Mouse (Mus musculus) heart, embryonic 12.5 days (tissue): ENCODE results near the gene Mrc2. TPM values are rescaled to one million over a fixed set of nuclear protein-coding genes. Genes with fewer than 3 reads are reported as not detected.

Experiments used
- ATAC-seq: fragments of 200-750 bp; cut with Nextera tagmentation; 2 replicates; pipeline ENCODE4 v1.8.0; 2017; ENCODE audit warnings: moderate TSS enrichment, moderate library complexity; ENCODE audit not compliant: insufficient number of reproducible peaks, low FRiP score
- H3K27ac ChIP-seq: fragments of 300-500 bp; sonication (generic); 2 replicates; pipeline ENCODE4 v1.5.1; 2016; ENCODE audit warnings: mild to moderate bottlenecking, moderate library complexity; ENCODE audit not compliant: poor library complexity, severe bottlenecking
- H3K27me3 ChIP-seq: fragments of 300-500 bp; sonication (generic); replicated peaks from 2 replicates; pipeline ENCODE4 v1.6.1; 2016; ENCODE audit warnings: mild to moderate bottlenecking, moderate library complexity
- H3K36me3 ChIP-seq: fragments of 300-500 bp; sonication (generic); 2 replicates; pipeline ENCODE4 v1.6.1; 2016; ENCODE audit warnings: mild to moderate bottlenecking, moderate library complexity
- H3K4me1 ChIP-seq: fragments of 300-500 bp; sonication (generic); replicated peaks from 2 replicates; pipeline ENCODE4 v1.6.1; 2016; ENCODE audit warnings: mild to moderate bottlenecking
- H3K4me2 ChIP-seq: fragments of 300-500 bp; sonication (generic); 2 replicates; pipeline ENCODE4 v1.6.1; 2016; ENCODE audit warnings: mild to moderate bottlenecking, moderate library complexity
- H3K4me3 ChIP-seq: fragments of 300-500 bp; sonication (generic); 2 replicates; pipeline ENCODE4 v1.5.1; 2016; ENCODE audit warnings: mild to moderate bottlenecking
- H3K9ac ChIP-seq: fragments of 300-500 bp; sonication (generic); 2 replicates; pipeline ENCODE4 v1.6.1; 2016; ENCODE audit warnings: mild to moderate bottlenecking, moderate library complexity
- H3K9me3 ChIP-seq: fragments of 300-500 bp; sonication (generic); replicated peaks from 2 replicates; pipeline ENCODE4 v1.6.1; 2016; ENCODE audit warnings: mild to moderate bottlenecking, moderate library complexity
- WGBS: fragments of 180-500 bp; shearing (Covaris S2); methylation state at CpG from one replicate; pipeline ENCODE4 v1.1.7; 2016; 5-methylcytosine and 5-hydroxymethylcytosine counted together
- polyA plus RNA-seq: library from polyadenylated mRNA; unstranded; fragments of >200 nt; fragmentation: Nextera tagmentation; extraction: Ambion mirVana; gene quantifications from 2 replicates; pipeline ENCODE4 v1.2.1, GENCODE M21; 2016

The Mrc2 gene
- polyA plus RNA-seq, 1 experiment from 2014 or later = 16.3 TPM

GRCm38 (mm10) chr11:105281291-105281690 lies 11.2 kb upstream of the Mrc2 start:
- Histone ChIP-seq H3K36me3 (peaks cover 63% of the 10 kb centered on the region), H3K4me1 (peaks cover 41% of the 10 kb centered on the region), H3K27me3 (no peaks in the 10 kb centered on the region), H3K4me2 (no peak overlapping the region), H3K27ac (no peak overlapping the region; the same call in none of the 2 replicates), H3K9ac (no peak overlapping the region), H3K9me3 (no peaks in the 10 kb centered on the region), H3K4me3 (no peak overlapping the region)
- WGBS = 86% methylated on average over 7 of the region's 7 CpGs
- no peak for ATAC-seq

DNA sequence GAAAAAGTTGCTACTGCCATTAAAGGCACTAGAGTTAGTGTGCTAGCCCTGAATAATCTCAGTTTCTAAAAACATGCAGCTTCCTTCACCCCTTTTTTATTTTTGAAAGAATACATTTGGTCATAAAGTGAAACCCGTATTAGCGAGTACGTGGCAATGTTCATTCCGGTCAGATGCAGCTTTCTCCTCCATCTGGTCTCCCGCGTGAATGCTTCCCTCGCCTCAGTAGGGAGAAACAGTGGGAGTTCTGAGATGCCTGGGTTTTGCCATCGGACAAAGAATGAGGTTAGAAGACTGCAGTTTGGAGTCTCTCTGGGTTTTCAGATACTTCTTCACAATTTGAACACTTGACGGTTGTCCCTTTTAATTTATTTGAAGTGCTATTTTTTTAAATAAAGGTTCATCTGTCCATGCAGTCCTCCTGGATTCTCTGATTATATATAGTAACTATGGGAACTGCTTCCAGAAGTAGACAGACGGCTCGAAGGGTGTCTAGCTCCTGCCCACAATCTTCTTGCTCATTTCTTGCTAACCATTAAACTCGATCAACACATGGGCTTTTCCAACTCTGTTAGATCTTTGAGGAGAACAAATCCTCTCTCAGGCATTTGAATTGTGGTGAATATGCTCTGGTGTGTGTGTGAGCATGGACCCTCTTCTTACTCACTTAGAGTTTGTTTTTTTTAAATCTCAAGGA lies 10.5 kb upstream of the Mrc2 start:
- Histone ChIP-seq H3K9ac (no peak overlapping the region), H3K4me1 (peaks cover 42% of the 10 kb centered on the region), H3K36me3 (peaks cover 58% of the 10 kb centered on the region), H3K4me2 (no peak overlapping the region), H3K9me3 (no peaks in the 10 kb centered on the region), H3K4me3 (no peak overlapping the region), H3K27ac (peak overlapping the region; percentile 73), H3K27me3 (no peaks in the 10 kb centered on the region)
- 76% methylated on average over 12 of the region's 12 CpGs for WGBS
- ATAC-seq = no peak

GRCm38 (mm10) chr11:105282460-105282859 lies 10.0 kb upstream of the Mrc2 start:
- peak; percentile 66; the same call in 1 of the 2 replicates for ATAC-seq
- Histone ChIP-seq H3K36me3 (peaks cover 57% of the 10 kb centered on the region), H3K4me3 (no peak overlapping the region), H3K27ac (peak overlapping the region; percentile 73), H3K27me3 (no peaks in the 10 kb centered on the region), H3K4me1 (peaks cover 42% of the 10 kb centered on the region), H3K4me2 (no peak overlapping the region), H3K9me3 (no peaks in the 10 kb centered on the region), H3K9ac (0 out of 2 replicates have a peak overlapping the region, but pooled peaks have one; percentile 18)
- WGBS = 40% methylated on average over 2 of the region's 2 CpGs

GRCm38 (mm10) chr11:105283016-105283415 lies 9.4 kb upstream of the Mrc2 start:
- WGBS = 88% methylated on average over 9 of the region's 9 CpGs
- Histone ChIP-seq H3K4me3 (no peak overlapping the region), H3K9ac (0 out of 2 replicates have a peak overlapping the region, but pooled peaks have one; percentile 18), H3K36me3 (peaks cover 56% of the 10 kb centered on the region), H3K27ac (peak overlapping the region; percentile 73), H3K4me2 (no peak overlapping the region), H3K27me3 (no peaks in the 10 kb centered on the region), H3K4me1 (peaks cover 42% of the 10 kb centered on the region), H3K9me3 (no peaks in the 10 kb centered on the region)
- no peak for ATAC-seq

DNA sequence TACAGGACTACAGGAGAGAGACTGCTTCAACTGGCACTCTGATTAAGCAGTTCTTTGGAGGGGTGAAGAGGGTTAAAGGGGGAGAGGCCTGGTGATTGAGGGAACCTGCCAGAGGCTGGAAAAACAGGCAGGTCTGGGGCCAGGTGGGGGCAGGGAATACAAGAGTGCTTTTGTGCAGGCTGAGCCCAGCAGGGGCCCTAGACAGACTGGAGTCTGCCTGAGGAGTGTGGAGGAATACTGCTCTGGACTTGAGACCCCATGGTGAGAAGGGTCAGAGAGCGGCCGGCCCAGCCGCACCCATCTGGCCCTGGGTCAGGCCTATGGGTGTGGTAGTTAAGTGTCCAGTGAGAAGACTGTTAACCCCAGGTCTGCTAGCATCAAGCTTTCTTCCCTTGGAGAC lies 6.7 kb upstream of the Mrc2 start:
- H3K9me3 ChIP-seq = no peaks in the 10 kb centered on the region
- H3K36me3 ChIP-seq = peaks cover 46% of the 10 kb centered on the region
- no peaks in the 10 kb centered on the region for H3K27me3 ChIP-seq
- peak overlapping the region; percentile 56 for H3K27ac ChIP-seq
- peak; percentile 40; the same call in 1 of the 2 replicates for ATAC-seq
- H3K4me1 ChIP-seq = peaks cover 49% of the 10 kb centered on the region
- no peak overlapping the region for H3K4me2 ChIP-seq
- no peak overlapping the region for H3K9ac ChIP-seq
- WGBS = 49% methylated on average over 3 of the region's 3 CpGs
- H3K4me3 ChIP-seq = no peak overlapping the region

DNA sequence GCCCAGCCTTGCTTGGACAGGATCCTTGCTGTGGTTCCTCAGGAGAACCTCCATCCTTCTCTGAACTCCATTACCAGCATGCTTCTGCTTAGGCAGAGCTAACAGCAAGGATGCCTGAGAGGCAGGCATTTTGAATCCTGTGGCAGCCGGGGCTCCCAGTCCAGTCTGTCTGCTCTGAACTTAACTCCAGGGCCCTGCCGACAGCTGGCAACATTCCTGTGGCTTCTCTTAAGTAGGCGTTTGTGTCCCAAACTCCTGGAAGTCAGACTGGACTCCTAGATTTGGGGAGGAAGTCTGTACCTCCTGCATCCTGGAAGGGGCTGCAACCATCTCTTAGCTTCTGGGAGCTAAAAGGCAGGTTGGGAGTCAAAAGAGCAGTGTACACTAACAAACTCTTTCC lies 3.0 kb upstream of the Mrc2 start:
- Histone ChIP-seq H3K4me2 (no peak overlapping the region), H3K27me3 (no peaks in the 10 kb centered on the region), H3K9me3 (no peaks in the 10 kb centered on the region), H3K36me3 (peaks cover 16% of the 10 kb centered on the region), H3K9ac (no peak overlapping the region), H3K4me1 (peaks cover 57% of the 10 kb centered on the region), H3K4me3 (no peak overlapping the region), H3K27ac (no peak overlapping the region)
- ATAC-seq = no peak
- 35% methylated on average over 3 of the region's 3 CpGs for WGBS

- Histone ChIP-seq H3K9ac (peak overlapping the region; percentile 77), H3K4me1 (peaks cover 46% of the 10 kb centered on the region), H3K4me3 (peak overlapping the region; percentile 65), H3K27ac (peak overlapping the region; percentile 52), H3K9me3 (no peaks in the 10 kb centered on the region), H3K36me3 (peaks cover 14% of the 10 kb centered on the region), H3K27me3 (no peaks in the 10 kb centered on the region), H3K4me2 (peak overlapping the region; percentile 95)
- no peak for ATAC-seq
- 8% methylated on average over 10 of the region's 10 CpGs for WGBS
These were observed 741 bp upstream of the Mrc2 start for GRCm38 (mm10) chr11:105291681-105292123.

DNA sequence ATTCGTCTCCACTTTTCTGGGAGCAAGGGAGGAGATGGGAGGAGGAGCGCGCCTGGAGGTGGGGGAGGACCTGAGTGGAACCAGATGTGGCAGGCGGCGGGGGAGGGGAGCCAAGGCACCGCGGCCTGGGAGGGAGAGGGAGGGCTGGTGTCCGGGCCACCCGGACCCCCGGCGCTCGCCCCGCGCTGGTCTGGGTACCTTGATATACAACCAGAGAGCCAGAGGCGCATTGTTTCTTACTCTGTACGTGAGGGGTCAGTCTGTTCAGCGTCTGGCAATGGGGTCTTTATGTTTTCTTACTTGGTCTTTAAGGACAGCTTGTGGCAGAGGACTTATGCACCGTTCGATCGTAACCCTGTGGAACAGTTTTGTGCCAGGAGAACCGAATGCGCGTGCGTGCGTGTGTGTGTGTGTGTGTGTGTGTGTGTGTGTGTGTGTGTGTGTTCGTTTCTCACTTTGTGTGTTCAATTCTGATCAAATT lies 698 bp downstream of the Mrc2 start:
- Histone ChIP-seq H3K36me3 (peaks cover 11% of the 10 kb centered on the region), H3K27ac (peak overlapping the region; percentile 52), H3K4me2 (peak overlapping the region; percentile 95), H3K4me1 (peaks cover 46% of the 10 kb centered on the region), H3K4me3 (peak overlapping the region; percentile 65), H3K27me3 (no peaks in the 10 kb centered on the region), H3K9ac (peak overlapping the region; percentile 77), H3K9me3 (no peaks in the 10 kb centered on the region)
- ATAC-seq = 0 out of 2 replicates have a peak, but pooled peaks have one; percentile 43
- WGBS = 2% methylated on average over 22 of the region's 26 CpGs

DNA sequence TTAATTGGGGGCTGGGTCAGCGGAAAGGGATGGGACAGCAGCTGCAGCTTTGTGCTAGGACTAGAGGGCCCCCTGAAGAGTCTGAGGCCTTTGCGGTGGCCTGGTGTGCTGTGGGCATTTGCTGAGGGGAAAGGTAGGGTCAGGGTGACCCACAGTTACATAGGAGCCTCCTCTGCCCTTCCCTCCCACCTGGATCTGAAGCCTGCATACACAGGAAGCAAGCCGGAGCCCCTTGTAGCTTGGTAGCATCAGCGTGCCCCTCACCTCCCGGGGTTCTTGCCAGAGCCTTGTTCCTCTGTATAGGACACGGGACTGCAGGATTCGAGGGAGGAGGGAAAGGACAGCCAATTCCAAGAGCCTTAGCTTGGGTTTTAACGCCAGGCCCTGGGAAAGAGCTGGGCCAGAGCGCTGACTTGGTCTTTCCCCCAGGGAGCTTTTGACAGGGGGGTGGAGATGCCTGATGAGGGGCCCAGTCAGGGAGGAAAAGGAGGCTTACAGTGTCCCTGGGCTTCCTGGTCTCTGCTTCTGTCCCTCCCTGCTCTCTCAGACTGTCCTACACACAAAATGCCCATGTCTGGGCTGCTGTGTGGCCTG lies 1.6 kb downstream of the Mrc2 start:
- no peak for ATAC-seq
- Histone ChIP-seq H3K4me2 (peak overlapping the region; percentile 95), H3K9me3 (no peaks in the 10 kb centered on the region), H3K36me3 (peaks cover 13% of the 10 kb centered on the region), H3K9ac (peak overlapping the region; percentile 77), H3K27me3 (no peaks in the 10 kb centered on the region), H3K4me3 (peak overlapping the region; percentile 65), H3K27ac (peak overlapping the region; percentile 49), H3K4me1 (peaks cover 45% of the 10 kb centered on the region)
- 19% methylated on average over 9 of the region's 9 CpGs for whole genome bisulfite sequencing

- Histone ChIP-seq H3K4me1 (peaks cover 35% of the 10 kb centered on the region), H3K4me3 (no peak overlapping the region), H3K36me3 (peaks cover 13% of the 10 kb centered on the region), H3K27ac (no peak overlapping the region), H3K4me2 (no peak overlapping the region), H3K9me3 (no peaks in the 10 kb centered on the region), H3K9ac (no peak overlapping the region), H3K27me3 (no peaks in the 10 kb centered on the region)
- 83% methylated on average over 10 of the region's 10 CpGs for WGBS
- ATAC-seq = no peak
These were observed 3.6 kb downstream of the Mrc2 start for GRCm38 (mm10) chr11:105296084-105296483.

DNA sequence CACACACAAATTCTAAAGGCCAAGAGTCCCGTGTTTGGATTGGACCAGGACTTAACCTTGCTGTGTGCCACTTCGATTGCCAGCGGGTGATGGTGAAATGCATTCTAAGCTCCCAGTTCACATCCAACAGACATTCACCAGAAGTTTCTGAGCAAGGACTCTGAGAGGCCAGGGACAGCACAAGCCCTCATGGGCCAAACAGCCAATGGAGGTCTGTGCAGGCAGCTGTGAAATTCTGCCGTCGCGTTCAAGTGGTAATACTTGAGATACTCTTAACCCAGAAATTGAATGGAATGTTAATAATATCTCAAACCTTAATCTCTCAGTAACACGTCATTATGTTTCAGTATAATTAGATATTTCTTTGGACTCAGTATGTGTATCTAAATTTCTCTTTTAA lies 17.8 kb downstream of the Mrc2 start:
- H3K4me2 ChIP-seq = no peak overlapping the region
- H3K27me3 ChIP-seq = no peaks in the 10 kb centered on the region
- H3K27ac ChIP-seq = no peak overlapping the region
- ATAC-seq = no peak
- no peaks in the 10 kb centered on the region for H3K9me3 ChIP-seq
- WGBS = 65% methylated on average over 7 of the region's 7 CpGs
- H3K9ac ChIP-seq = no peak overlapping the region
- peaks cover 56% of the 10 kb centered on the region for H3K4me1 ChIP-seq
- no peak overlapping the region for H3K4me3 ChIP-seq
- peaks cover 14% of the 10 kb centered on the region for H3K36me3 ChIP-seq
